Mouse (Mus musculus): ENCODE measurements around the gene Efnb2. TPM values are rescaled to one million over a fixed set of nuclear protein-coding genes. Genes with fewer than 3 reads are reported as not detected.

The Efnb2 gene
- total RNA-seq, 4 experiments from 2014 or later, result 33.8 to 44.3 (median 39.9) TPM

- no peak for DNase-seq (ENCODE audit: low spot score in 2 of 2)
Observed at GRCm38 (mm10) chr8:8572272-8572671, 88.8 kb downstream of the Efnb2 start.

DNA sequence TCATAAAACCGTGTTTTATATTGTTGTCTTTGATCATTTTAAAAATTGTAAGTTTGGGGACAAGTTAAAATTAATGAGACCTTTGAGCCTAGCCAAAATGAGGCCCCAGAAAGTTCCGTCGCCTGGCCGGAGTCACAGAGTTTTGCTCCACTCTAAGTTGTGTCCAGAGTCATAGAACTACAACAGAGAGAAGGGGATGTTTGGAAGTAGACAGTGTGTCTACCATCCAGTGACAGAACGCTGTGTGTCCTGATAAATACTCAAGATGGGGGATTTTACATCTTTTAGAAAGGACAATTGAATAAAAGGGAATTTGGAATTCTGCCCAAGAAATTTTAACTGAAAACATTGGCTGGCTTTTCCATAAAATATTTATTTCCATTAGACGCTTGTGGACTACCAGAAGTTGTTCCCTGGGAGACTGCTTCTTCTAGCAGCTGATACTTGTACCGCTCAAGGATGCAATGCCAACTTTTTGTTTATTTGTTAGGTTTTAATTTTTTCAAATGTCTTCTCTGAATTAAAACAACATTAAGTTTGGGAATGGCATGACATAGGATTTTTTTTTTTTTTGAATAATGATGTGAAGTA, 89.3 kb downstream of the Efnb2 start:
- no peak for DNase-seq (ENCODE audit: low spot score in 2 of 2)

- DNase-seq (ENCODE audit: low spot score in 2 of 2), result no peak
Observed at GRCm38 (mm10) chr8:8569280-8569679, 91.8 kb downstream of the Efnb2 start.

DNA sequence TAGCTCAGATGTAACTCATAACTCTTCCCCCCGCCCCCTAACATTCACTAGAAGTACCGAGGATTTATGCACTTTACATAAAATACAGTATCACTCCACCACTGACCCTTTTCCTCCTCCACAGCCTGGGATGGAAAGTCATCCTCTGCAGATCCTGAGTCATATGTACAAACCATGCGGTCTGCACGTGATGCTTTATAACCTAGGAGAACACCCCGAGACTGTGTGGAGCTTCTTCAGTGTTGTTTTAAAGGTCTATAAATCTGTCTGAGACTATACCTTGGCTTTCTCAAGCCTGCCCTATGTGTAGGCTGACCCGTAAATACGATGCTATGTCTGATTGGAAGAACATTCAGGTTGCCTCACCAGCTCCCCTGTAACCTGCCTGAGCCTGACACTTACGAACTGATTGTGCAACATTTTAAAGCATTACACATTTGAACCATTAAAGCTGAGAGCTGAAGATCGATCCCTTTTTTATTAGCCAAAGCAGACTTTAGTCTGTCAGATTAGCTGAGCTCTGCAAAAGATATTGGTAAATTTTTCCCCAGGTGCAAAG, 92.7 kb downstream of the Efnb2 start:
- DNase-seq (ENCODE audit: low spot score in 2 of 2), result no peak

Small RNAs within 50 kb of the gene (microRNA-seq; reads per million reads assigned to microRNA genes)
- gene Mir7654, result 1.3 to 3.5 reads per million in 2 experiments

Other genes starting within 250 kb of the Efnb2 start
- 100 to 1,000 TPM in 2 of 4 experiments, 10 to 100 TPM in 2; 88.6 to 108 (median 96.4) TPM for gene Arglu1, start 29.3 kb upstream of the Efnb2 start, total RNA-seq (2022)